Mouse (Mus musculus) right cerebral cortex, postnatal 4 days (tissue): ENCODE data around the gene Ino80.
"Not testable (repeated sequence)": the region's sequence is repeated elsewhere in the genome, so short reads cannot be mapped to it uniquely, and the experiment has no call there.

Source experiments
- DNase-seq: peaks from one replicate; pipeline ENCODE4 v3.0.0-alpha.2; 2022

Gene Ino80

DNA sequence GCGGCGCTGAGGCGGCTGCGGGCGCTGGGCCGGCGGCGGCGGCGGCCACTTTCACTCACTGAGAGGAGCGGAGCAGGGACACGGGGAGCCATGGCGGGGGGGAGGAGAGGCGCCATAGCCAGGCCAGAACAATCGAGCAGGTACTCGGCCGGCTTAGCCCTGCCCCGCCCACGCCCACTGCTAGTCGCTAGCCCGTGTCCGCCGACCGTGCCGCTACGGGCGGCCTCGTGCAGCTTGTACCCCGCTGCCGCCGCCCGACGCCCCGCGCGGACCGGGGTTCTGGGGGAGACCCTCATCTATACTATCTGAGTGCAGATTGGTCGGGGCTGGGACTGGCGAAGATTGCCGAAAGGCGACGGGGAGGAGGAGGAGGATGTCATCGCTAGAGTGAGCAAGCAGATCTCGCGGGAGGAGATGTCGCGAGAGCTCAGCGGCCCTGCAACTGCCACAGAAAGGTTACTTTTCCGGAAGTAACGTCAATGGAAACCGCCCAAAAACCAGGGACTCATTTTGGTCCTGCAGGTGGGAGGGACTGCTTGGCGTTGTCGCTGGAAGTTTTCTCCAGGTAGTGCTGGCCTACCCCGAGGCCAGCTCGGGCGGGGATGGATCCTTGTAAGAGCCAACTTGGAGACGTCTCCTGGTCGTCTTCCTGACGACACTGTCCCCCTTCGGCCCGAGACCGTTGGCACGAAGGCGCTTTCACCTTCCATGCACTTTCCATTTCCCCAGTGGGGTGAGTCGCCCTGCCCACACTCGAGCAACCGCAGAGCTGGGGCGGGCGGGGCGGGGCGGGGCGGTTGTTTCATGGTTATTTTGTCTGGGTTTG is at the start of gene Ino80:
Gene Ino80, minus strand, starts transcription at position 117 of the 826 bp plus-strand sequence.
- peak; percentile 94 for DNase-seq

- DNase-seq: no peak
Observed at GRCm38 (mm10) chr2:119525422-119525821, 47.9 kb upstream of the Ino80 start.

GRCm38 (mm10) chr2:119523836-119524235 is 46.3 kb upstream of the Ino80 start:
- no peak for DNase-seq

DNA sequence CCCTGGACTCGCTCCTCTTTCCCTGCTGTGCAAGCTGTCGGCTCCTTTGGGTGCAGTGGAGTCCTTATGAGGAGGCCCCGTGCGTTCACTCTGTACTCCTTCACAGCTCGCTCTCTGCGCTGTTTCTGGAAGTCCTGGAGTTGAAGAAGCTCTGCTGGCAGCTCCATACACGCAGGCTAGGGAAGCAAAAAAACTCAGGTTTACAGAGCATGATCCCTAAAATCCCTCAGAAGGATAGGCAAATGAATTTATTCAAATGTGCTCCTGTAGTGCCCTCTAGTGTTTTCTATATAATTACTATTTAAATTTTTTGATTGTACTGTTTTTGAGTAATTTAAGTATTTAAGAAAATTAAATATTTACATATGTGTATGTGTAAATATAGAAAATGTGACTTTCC is 43.1 kb upstream of the Ino80 start:
- no peak for DNase-seq

- no peak for DNase-seq
Observed at GRCm38 (mm10) chr2:119516811-119517210, 39.3 kb upstream of the Ino80 start.

GRCm38 (mm10) chr2:119514026-119514522 is 36.6 kb upstream of the Ino80 start:
- no peak for DNase-seq

- no peak for DNase-seq
Observed at GRCm38 (mm10) chr2:119512292-119512691, 34.8 kb upstream of the Ino80 start.

- DNase-seq: no peak
Observed at GRCm38 (mm10) chr2:119510856-119511255, 33.4 kb upstream of the Ino80 start.

GRCm38 (mm10) chr2:119508518-119508917 is 31.0 kb upstream of the Ino80 start:
- DNase-seq: not testable (repeated sequence)

GRCm38 (mm10) chr2:119507108-119507507 is 29.6 kb upstream of the Ino80 start:
- DNase-seq: no peak

DNA sequence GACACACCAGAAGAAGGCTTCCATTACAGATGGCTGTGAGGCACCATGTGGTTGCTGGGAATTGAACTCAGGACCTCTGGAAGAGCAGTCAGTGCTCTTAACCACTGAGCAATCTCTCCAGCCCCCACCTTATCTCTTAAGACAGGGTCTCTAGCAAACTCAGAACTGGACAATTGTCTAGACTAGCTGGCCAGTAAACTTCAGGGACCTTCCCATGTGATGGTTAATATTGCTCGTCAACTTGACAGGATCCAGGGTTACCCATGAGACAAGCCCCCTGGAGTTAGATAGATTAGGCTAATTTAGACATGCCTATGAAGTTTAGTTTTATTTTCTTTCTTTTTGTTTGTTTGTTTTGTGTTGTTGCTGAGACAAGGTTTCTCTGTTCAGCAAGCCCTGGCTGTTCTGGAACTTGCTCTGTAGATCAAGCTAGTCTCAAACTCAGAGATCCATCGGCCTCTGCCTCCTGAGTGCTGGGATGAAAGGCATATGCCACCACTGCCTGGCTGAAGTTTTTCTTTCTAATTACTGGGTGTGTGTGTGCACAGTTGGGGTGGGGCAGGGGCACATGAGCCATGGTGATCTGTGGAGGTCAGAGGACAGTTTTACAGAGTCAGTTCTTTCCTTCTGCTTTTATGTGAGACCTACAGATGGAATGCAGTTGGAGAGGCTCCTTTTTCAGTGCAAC is 23.6 kb upstream of the Ino80 start:
- no peak for DNase-seq

DNA sequence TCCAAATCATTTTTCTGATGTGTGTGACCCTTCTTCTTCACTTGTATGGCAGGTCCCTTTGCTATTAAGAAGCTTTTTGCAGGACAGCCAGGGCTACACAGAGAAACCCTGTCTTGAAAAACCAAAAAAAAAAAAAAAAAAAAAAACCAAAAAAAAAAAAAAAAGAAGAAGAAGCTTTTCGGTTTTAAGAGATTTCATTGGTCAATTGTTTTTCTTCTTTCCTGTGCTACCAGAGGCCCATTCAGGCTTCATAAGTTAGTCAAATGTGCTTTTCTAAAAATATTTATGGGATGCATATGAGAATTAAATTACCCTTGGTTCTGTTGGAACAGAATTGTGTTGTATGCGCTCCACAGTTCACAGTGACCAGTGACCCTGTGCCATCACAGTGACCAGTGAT is 21.4 kb upstream of the Ino80 start:
- no peak for DNase-seq

- no peak for DNase-seq
Observed at GRCm38 (mm10) chr2:119496082-119496481, 18.6 kb upstream of the Ino80 start.

- no peak for DNase-seq
Observed at GRCm38 (mm10) chr2:119491953-119492352, 14.5 kb upstream of the Ino80 start.

- DNase-seq: no peak
Observed at GRCm38 (mm10) chr2:119486488-119486887, 9.0 kb upstream of the Ino80 start.

- DNase-seq: no peak
Observed at GRCm38 (mm10) chr2:119482307-119482706, 4.8 kb upstream of the Ino80 start.

DNA sequence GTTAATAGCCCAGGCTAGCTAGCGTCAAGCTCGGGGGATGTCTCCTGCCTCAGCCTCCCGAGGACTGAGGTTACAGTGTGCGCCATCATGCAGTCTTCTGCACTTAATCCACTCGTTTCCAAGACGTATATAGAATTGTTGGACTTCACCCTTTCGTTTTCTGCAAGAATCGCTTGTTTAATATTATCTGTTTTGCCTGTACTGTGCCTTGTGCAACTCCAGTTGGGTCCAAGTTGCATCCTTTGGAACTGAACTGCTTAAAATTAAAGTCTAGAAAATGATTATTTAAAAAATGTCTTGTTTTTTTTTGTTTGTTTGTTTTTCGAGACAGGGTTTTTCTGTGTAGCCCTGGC is 886 bp upstream of the Ino80 start:
- DNase-seq: no peak

DNA sequence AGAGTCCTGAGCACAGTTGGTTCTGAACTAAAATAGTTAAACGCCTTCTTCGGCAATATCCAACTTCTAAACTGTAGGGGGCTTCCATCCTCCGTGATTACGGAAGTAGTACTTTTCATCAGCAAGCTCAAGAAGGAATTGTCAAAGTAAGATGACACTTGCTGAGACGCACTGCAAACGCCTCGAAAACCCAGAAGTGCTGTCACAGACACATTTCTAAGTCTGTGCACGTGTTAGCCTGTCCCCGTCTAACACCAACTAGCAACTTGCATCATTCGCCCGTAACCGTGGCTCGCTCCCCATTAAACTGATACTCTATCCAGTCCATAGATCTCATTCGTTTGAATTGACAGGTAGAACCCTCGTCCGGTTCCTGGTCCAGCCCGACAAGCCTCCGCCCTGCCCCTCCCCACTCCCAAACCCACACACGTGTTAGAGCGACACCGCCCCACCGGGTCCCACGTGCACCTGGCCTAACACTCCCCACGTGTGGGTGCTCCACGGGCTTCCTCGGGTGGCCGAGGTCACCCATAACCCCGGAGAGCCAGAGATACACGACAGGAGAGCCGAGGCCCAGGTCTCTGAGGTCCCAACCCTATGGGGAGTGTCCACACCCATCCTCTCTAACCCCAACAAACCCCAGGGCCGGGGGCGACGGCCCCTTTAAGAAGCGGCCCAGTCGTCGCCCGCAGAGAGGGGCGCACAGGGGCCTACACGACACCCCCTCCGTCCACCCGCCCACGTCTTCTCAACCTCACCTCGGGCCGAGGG is 681 bp downstream of the Ino80 start:
- peak; percentile 57 for DNase-seq

- DNase-seq: no peak
Observed at GRCm38 (mm10) chr2:119476166-119476565, 1.3 kb downstream of the Ino80 start.

- DNase-seq: no peak
Observed at GRCm38 (mm10) chr2:119463945-119464344, 13.5 kb downstream of the Ino80 start.

- no peak for DNase-seq
Observed at GRCm38 (mm10) chr2:119463114-119463775, 14.2 kb downstream of the Ino80 start.

DNA sequence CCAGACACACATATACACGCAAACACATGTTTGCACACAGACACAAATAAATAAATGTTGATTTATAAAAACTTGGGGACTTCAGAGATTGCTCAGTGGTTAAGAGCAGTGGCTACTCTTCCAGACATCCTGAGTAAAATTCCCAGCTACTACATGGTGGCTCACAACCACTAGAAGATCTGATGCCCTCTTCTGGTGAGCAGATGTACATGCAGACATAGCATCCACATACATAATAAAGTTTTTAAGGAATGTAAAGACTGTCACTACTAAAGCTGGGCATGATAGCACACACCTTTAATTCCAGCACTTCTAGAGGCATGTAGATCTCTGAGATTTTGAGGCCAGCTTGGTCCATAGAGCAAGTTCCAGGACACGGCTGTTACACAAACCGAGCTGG is 16.5 kb downstream of the Ino80 start:
- DNase-seq: no peak

GRCm38 (mm10) chr2:119454558-119454957 is 22.9 kb downstream of the Ino80 start:
- DNase-seq: no peak
